Mouse (Mus musculus) embryonic fibroblast, embryonic 13.5 days (primary cell): Measurements from ENCODE around the gene Tmie.

ENCODE experiments used
- CTCF ChIP-seq: IDR thresholded peaks from 2 replicates; pipeline ENCODE4 v1.5.1; 2011; ENCODE audit warnings: mild to moderate bottlenecking, control low read depth, low read length, moderate library complexity, borderline replicate concordance; ENCODE audit not compliant: insufficient read depth
- POLR2A ChIP-seq: IDR thresholded peaks from 2 replicates; pipeline ENCODE4 v1.6.1; 2011; ENCODE audit warnings: low read depth, mild to moderate bottlenecking, control low read depth, low read length, moderate library complexity

GRCm38 (mm10) chr9:110855903-110856302, 24.0 kb downstream of the Tmie start:
- TF ChIP-seq CTCF (no peak), POLR2A (no peak)
